Mouse (Mus musculus): ENCODE measurements around the gene Veph1. TPM values are rescaled to one million over a fixed set of nuclear protein-coding genes. Genes with fewer than 3 reads are reported as not detected.
"Not testable (repeated sequence)": the region's sequence is repeated elsewhere in the genome, so short reads cannot be mapped to it uniquely, and the experiment has no call there.

The Veph1 gene
- polyA plus RNA-seq, 1 experiment from 2014 or later, result 18.7 TPM

- H3K4me2 ChIP-seq (replicated peaks), result peak overlapping the region; percentile 41; the same call in 1 of the 2 replicates
- H3K27ac ChIP-seq (replicated peaks), result peak overlapping the region; percentile 75; the same call in 1 of the 2 replicates
- ATAC-seq (ENCODE audit: low FRiP score, low read depth), result no peak; the same call in 1 of the 2 replicates
These were observed 1.9 kb downstream of the Veph1 start for GRCm38 (mm10) chr3:66294729-66295128.

GRCm38 (mm10) chr3:66292356-66292946 is 4.2 kb downstream of the Veph1 start:
- 14% methylated on average over 20 of the region's 20 CpGs for WGBS
- H3K4me2 ChIP-seq (replicated peaks), result peak overlapping the region; percentile 43
- H3K9ac ChIP-seq (replicated peaks), result no peak overlapping the region
- no peak overlapping the region for H3K27ac ChIP-seq (replicated peaks)
- peaks cover 26% of the 10 kb centered on the region for H3K4me1 ChIP-seq
- no peaks in the 10 kb centered on the region for H3K9me3 ChIP-seq
- no peaks in the 10 kb centered on the region for H3K36me3 ChIP-seq
- H3K27me3 ChIP-seq, result no peaks in the 10 kb centered on the region
- ATAC-seq (ENCODE audit: low FRiP score, low read depth), result peak; percentile 42
- peak overlapping the region; percentile 9; the same call in 1 of the 2 replicates for H3K4me3 ChIP-seq

More at GRCm38 (mm10) chr3:66294729-66295128, 1.9 kb downstream of the Veph1 start:
- Histone ChIP-seq H3K27me3 (no peaks in the 10 kb centered on the region), H3K9ac (replicated peaks) (no peak overlapping the region), H3K9me3 (no peaks in the 10 kb centered on the region), H3K36me3 (no peaks in the 10 kb centered on the region), H3K4me1 (peaks cover 26% of the 10 kb centered on the region), H3K4me3 (no peak overlapping the region)
- 60% methylated on average over 3 of the region's 3 CpGs for WGBS

GRCm38 (mm10) chr3:66263270-66263669 is 33.4 kb downstream of the Veph1 start:
- WGBS, result 79% methylated on average over 4 of the region's 4 CpGs
- H3K36me3 ChIP-seq, result no peaks in the 10 kb centered on the region

GRCm38 (mm10) chr3:66262319-66262718 is 34.3 kb downstream of the Veph1 start:
- H3K4me2 ChIP-seq (replicated peaks), result no peak overlapping the region
- H3K27ac ChIP-seq (replicated peaks), result no peak overlapping the region
- H3K9me3 ChIP-seq, result no peaks in the 10 kb centered on the region
- H3K36me3 ChIP-seq, result no peaks in the 10 kb centered on the region
- 39% methylated on average over 5 of the region's 5 CpGs for WGBS
- no peaks in the 10 kb centered on the region for H3K4me1 ChIP-seq
- H3K27me3 ChIP-seq, result no peaks in the 10 kb centered on the region
- H3K4me3 ChIP-seq, result no peak overlapping the region
- no peak overlapping the region for H3K9ac ChIP-seq (replicated peaks)
- no peak for ATAC-seq (ENCODE audit: low FRiP score, low read depth)

More at GRCm38 (mm10) chr3:66263270-66263669, 33.4 kb downstream of the Veph1 start:
- Histone ChIP-seq H3K27ac (replicated peaks) (no peak overlapping the region), H3K27me3 (no peaks in the 10 kb centered on the region), H3K4me1 (no peaks in the 10 kb centered on the region), H3K9ac (replicated peaks) (no peak overlapping the region), H3K9me3 (no peaks in the 10 kb centered on the region), H3K4me2 (replicated peaks) (no peak overlapping the region), H3K4me3 (no peak overlapping the region)
- ATAC-seq (ENCODE audit: low FRiP score, low read depth), result no peak

- 83% methylated on average over 9 of the region's 9 CpGs for WGBS
- no peaks in the 10 kb centered on the region for H3K27me3 ChIP-seq
- no peak for ATAC-seq (ENCODE audit: low FRiP score, low read depth)
These were observed 42.0 kb downstream of the Veph1 start for GRCm38 (mm10) chr3:66254504-66255105.

GRCm38 (mm10) chr3:66251842-66252241 is 44.8 kb downstream of the Veph1 start:
- H3K27ac ChIP-seq (replicated peaks), result no peak overlapping the region

More at GRCm38 (mm10) chr3:66254504-66255105, 42.0 kb downstream of the Veph1 start:
- Histone ChIP-seq H3K36me3 (no peaks in the 10 kb centered on the region), H3K27ac (replicated peaks) (no peak overlapping the region), H3K9me3 (no peaks in the 10 kb centered on the region), H3K4me2 (replicated peaks) (no peak overlapping the region), H3K9ac (replicated peaks) (no peak overlapping the region), H3K4me1 (no peaks in the 10 kb centered on the region), H3K4me3 (no peak overlapping the region)

GRCm38 (mm10) chr3:66240476-66240875 is 56.2 kb downstream of the Veph1 start:
- H3K9ac ChIP-seq (replicated peaks), result no peak overlapping the region
- H3K27ac ChIP-seq (replicated peaks), result no peak overlapping the region
- no peak overlapping the region for H3K4me3 ChIP-seq
- no peaks in the 10 kb centered on the region for H3K9me3 ChIP-seq
- H3K27me3 ChIP-seq, result no peaks in the 10 kb centered on the region
- H3K4me1 ChIP-seq, result no peaks in the 10 kb centered on the region
- H3K4me2 ChIP-seq (replicated peaks), result no peak overlapping the region
- H3K36me3 ChIP-seq, result no peaks in the 10 kb centered on the region
- no peak for ATAC-seq (ENCODE audit: low FRiP score, low read depth)

More at GRCm38 (mm10) chr3:66251842-66252241, 44.8 kb downstream of the Veph1 start:
- Histone ChIP-seq H3K9me3 (no peaks in the 10 kb centered on the region), H3K9ac (replicated peaks) (no peak overlapping the region), H3K36me3 (no peaks in the 10 kb centered on the region), H3K4me3 (no peak overlapping the region), H3K4me1 (no peaks in the 10 kb centered on the region), H3K27me3 (no peaks in the 10 kb centered on the region), H3K4me2 (replicated peaks) (no peak overlapping the region)
- WGBS, result 83% methylated on average over 7 of the region's 7 CpGs
- ATAC-seq (ENCODE audit: low FRiP score, low read depth), result no peak

GRCm38 (mm10) chr3:66236234-66236871 is 60.3 kb downstream of the Veph1 start:
- not testable (repeated sequence) for H3K27me3 ChIP-seq; H3K4me1 ChIP-seq; H3K9me3 ChIP-seq; H3K36me3 ChIP-seq; H3K9ac ChIP-seq (replicated peaks); ATAC-seq (ENCODE audit: low FRiP score, low read depth); H3K4me3 ChIP-seq; H3K4me2 ChIP-seq (replicated peaks); H3K27ac ChIP-seq (replicated peaks)
- WGBS, result 45% methylated on average over 4 of the region's 4 CpGs

GRCm38 (mm10) chr3:66224931-66225537 is 71.6 kb downstream of the Veph1 start:
- no peak overlapping the region for H3K4me3 ChIP-seq
- WGBS, result 85% methylated on average over 15 of the region's 15 CpGs
- no peaks in the 10 kb centered on the region for H3K9me3 ChIP-seq
- ATAC-seq (ENCODE audit: low FRiP score, low read depth), result no peak
- peaks cover 12% of the 10 kb centered on the region for H3K4me1 ChIP-seq
- no peak overlapping the region for H3K9ac ChIP-seq (replicated peaks)
- H3K27ac ChIP-seq (replicated peaks), result no peak overlapping the region
- peaks cover 15% of the 10 kb centered on the region; the same call in 1 of the 2 replicates for H3K27me3 ChIP-seq
- no peaks in the 10 kb centered on the region for H3K36me3 ChIP-seq
- H3K4me2 ChIP-seq (replicated peaks), result no peak overlapping the region

- Histone ChIP-seq H3K27me3 (peaks cover 23% of the 10 kb centered on the region), H3K9me3 (no peaks in the 10 kb centered on the region), H3K27ac (replicated peaks) (peak overlapping the region; percentile 35; the same call in 1 of the 2 replicates), H3K9ac (replicated peaks) (peak overlapping the region; percentile 67), H3K4me2 (replicated peaks) (peak overlapping the region; percentile 90), H3K4me3 (peak overlapping the region; percentile 61), H3K36me3 (no peaks in the 10 kb centered on the region), H3K4me1 (peaks cover 12% of the 10 kb centered on the region)
- peak; percentile 38 for ATAC-seq (ENCODE audit: low FRiP score, low read depth)
- 1% methylated on average over 11 of the region's 11 CpGs for WGBS
These were observed 75.4 kb downstream of the Veph1 start for GRCm38 (mm10) chr3:66221243-66221611.

- peak; percentile 89 for ATAC-seq (ENCODE audit: low FRiP score, low read depth)
- Histone ChIP-seq H3K27ac (replicated peaks) (peak overlapping the region; percentile 35), H3K9ac (replicated peaks) (peak overlapping the region; percentile 67), H3K4me1 (peaks cover 12% of the 10 kb centered on the region), H3K36me3 (no peaks in the 10 kb centered on the region), H3K27me3 (peaks cover 23% of the 10 kb centered on the region), H3K4me2 (replicated peaks) (peak overlapping the region; percentile 90), H3K9me3 (no peaks in the 10 kb centered on the region), H3K4me3 (peak overlapping the region; percentile 61)
- WGBS, result under 1% methylated on average over 54 of the region's 54 CpGs
These were observed 75.9 kb downstream of the Veph1 start for GRCm38 (mm10) chr3:66220554-66221242.

All from midbrain, embryonic 12.5 days (tissue).